Mouse (Mus musculus): ENCODE measurements around the gene Bcl2l11. TPM values are rescaled to one million over a fixed set of nuclear protein-coding genes. Genes with fewer than 3 reads are reported as not detected.

Gene Bcl2l11
- polyA plus RNA-seq, 1 experiment from 2014 or later = 21.6 TPM

GRCm38 (mm10) chr2:128139781-128140180 is 13.9 kb downstream of the Bcl2l11 start:
- Histone ChIP-seq H3K36me3 (peaks cover 25% of the 10 kb centered on the region), H3K4me1 (replicated peaks) (peaks cover 44% of the 10 kb centered on the region), H3K27me3 (replicated peaks) (no peaks in the 10 kb centered on the region), H3K9me3 (replicated peaks) (no peaks in the 10 kb centered on the region), H3K27ac (ENCODE audit: poor library complexity, severe bottlenecking) (0 out of 2 replicates have a peak overlapping the region, but pooled peaks have one; percentile 30), H3K9ac (no peak overlapping the region), H3K4me2 (no peak overlapping the region), H3K4me3 (no peak overlapping the region)
- no peak for ATAC-seq (ENCODE audit: insufficient number of reproducible peaks, low FRiP score)
- 71% methylated on average over 15 of the region's 15 CpGs for WGBS

- Histone ChIP-seq H3K9me3 (replicated peaks) (no peaks in the 10 kb centered on the region), H3K27me3 (replicated peaks) (no peaks in the 10 kb centered on the region), H3K36me3 (peaks cover 21% of the 10 kb centered on the region), H3K9ac (no peak overlapping the region), H3K4me2 (no peak overlapping the region), H3K27ac (ENCODE audit: poor library complexity, severe bottlenecking) (0 out of 2 replicates have a peak overlapping the region, but pooled peaks have one; percentile 30), H3K4me1 (replicated peaks) (peaks cover 42% of the 10 kb centered on the region), H3K4me3 (no peak overlapping the region)
- ATAC-seq (ENCODE audit: insufficient number of reproducible peaks, low FRiP score) = no peak
- 73% methylated on average over 3 of the region's 3 CpGs for WGBS
These were observed 14.3 kb downstream of the Bcl2l11 start for GRCm38 (mm10) chr2:128140183-128140582.

DNA sequence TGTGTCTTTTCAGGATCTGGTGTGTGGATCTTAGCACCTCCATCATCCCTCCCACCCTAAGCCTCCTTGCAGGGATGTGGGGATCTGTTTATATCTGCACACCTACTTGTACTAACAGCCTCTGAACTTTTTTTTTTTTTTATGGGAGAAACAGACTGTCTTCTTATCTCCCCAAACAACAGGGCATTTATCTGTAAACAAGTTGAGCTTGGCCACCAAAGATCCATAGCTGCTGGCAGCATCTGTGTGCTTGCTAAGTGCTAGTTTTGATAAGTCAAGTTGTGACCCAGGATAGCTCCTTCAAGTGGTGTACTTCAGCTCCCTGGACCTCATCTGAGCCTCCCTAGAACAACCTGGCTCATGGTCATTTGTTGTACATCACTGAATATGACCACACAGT is 18.2 kb downstream of the Bcl2l11 start:
- no peak for ATAC-seq (ENCODE audit: insufficient number of reproducible peaks, low FRiP score)
- Histone ChIP-seq H3K36me3 (peaks cover 27% of the 10 kb centered on the region), H3K27ac (ENCODE audit: poor library complexity, severe bottlenecking) (no peak overlapping the region), H3K9me3 (replicated peaks) (no peaks in the 10 kb centered on the region), H3K4me3 (no peak overlapping the region), H3K9ac (no peak overlapping the region), H3K4me2 (no peak overlapping the region), H3K27me3 (replicated peaks) (no peaks in the 10 kb centered on the region), H3K4me1 (replicated peaks) (peaks cover 53% of the 10 kb centered on the region)

GRCm38 (mm10) chr2:128145433-128145832 is 19.6 kb downstream of the Bcl2l11 start:
- Histone ChIP-seq H3K27ac (ENCODE audit: poor library complexity, severe bottlenecking) (no peak overlapping the region), H3K36me3 (peaks cover 40% of the 10 kb centered on the region), H3K27me3 (replicated peaks) (no peaks in the 10 kb centered on the region), H3K9ac (no peak overlapping the region), H3K4me2 (no peak overlapping the region), H3K4me3 (no peak overlapping the region), H3K9me3 (replicated peaks) (no peaks in the 10 kb centered on the region), H3K4me1 (replicated peaks) (peaks cover 40% of the 10 kb centered on the region)
- WGBS = 94% methylated on average over 3 of the region's 3 CpGs
- no peak for ATAC-seq (ENCODE audit: insufficient number of reproducible peaks, low FRiP score)

DNA sequence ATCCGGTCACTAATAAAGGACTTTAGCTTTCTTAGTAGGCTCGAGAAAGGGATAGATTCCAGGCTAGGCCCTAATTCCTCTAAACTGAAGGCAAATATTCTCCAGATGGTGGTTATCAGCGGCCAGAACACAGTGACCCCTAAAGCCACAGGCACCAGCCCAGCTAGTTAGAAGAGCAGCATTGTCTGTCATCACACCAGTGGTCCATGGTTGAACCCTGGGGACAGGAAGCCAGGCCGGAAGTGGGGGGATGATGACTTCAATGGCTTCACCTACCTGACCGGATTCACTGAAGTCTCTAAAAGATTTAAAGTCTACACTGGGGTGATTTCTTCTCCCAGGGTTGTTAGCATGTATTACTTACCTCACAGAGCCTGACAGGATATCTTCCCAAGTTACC is 23.8 kb downstream of the Bcl2l11 start:
- Histone ChIP-seq H3K4me3 (no peak overlapping the region), H3K27ac (ENCODE audit: poor library complexity, severe bottlenecking) (no peak overlapping the region), H3K9me3 (replicated peaks) (no peaks in the 10 kb centered on the region), H3K36me3 (peaks cover 43% of the 10 kb centered on the region), H3K4me2 (no peak overlapping the region), H3K4me1 (replicated peaks) (peaks cover 51% of the 10 kb centered on the region), H3K9ac (no peak overlapping the region), H3K27me3 (replicated peaks) (no peaks in the 10 kb centered on the region)
- no peak for ATAC-seq (ENCODE audit: insufficient number of reproducible peaks, low FRiP score)
- 72% methylated on average over 5 of the region's 5 CpGs for WGBS

DNA sequence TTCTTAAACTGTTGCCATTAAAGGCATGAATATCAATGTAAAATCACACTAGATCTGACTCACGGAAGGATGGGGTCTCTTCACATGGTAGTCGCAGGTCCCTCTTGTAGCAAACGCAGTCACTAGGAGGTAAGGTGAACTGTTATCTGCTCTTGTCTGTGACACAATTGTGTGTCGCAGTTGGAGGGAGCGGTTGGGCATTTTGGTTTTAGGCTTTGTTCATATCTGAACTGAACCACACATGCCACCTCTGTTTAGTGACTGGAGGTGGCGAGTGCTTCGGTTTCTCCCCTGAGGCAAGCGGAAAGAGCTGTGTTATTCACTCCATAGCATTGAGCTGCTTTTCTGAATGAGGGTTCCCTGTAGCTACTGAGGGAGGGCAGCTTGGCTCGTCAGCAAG is 26.4 kb downstream of the Bcl2l11 start:
- Histone ChIP-seq H3K4me1 (replicated peaks) (peaks cover 60% of the 10 kb centered on the region), H3K4me3 (no peak overlapping the region), H3K27me3 (replicated peaks) (no peaks in the 10 kb centered on the region), H3K4me2 (no peak overlapping the region), H3K9ac (no peak overlapping the region), H3K9me3 (replicated peaks) (no peaks in the 10 kb centered on the region), H3K27ac (ENCODE audit: poor library complexity, severe bottlenecking) (no peak overlapping the region), H3K36me3 (peaks cover 50% of the 10 kb centered on the region)
- 84% methylated on average over 9 of the region's 9 CpGs for WGBS
- ATAC-seq (ENCODE audit: insufficient number of reproducible peaks, low FRiP score) = no peak

- Histone ChIP-seq H3K9me3 (replicated peaks) (no peaks in the 10 kb centered on the region), H3K4me2 (peak overlapping the region; percentile 30), H3K27ac (ENCODE audit: poor library complexity, severe bottlenecking) (peak overlapping the region; percentile 37; the same call in 1 of the 2 replicates), H3K4me3 (no peak overlapping the region), H3K9ac (no peak overlapping the region), H3K4me1 (replicated peaks) (peaks cover 61% of the 10 kb centered on the region), H3K36me3 (peaks cover 42% of the 10 kb centered on the region), H3K27me3 (replicated peaks) (no peaks in the 10 kb centered on the region)
- WGBS = 60% methylated on average over 16 of the region's 16 CpGs
- no peak for ATAC-seq (ENCODE audit: insufficient number of reproducible peaks, low FRiP score)
These were observed 27.2 kb downstream of the Bcl2l11 start for GRCm38 (mm10) chr2:128152845-128153550.

DNA sequence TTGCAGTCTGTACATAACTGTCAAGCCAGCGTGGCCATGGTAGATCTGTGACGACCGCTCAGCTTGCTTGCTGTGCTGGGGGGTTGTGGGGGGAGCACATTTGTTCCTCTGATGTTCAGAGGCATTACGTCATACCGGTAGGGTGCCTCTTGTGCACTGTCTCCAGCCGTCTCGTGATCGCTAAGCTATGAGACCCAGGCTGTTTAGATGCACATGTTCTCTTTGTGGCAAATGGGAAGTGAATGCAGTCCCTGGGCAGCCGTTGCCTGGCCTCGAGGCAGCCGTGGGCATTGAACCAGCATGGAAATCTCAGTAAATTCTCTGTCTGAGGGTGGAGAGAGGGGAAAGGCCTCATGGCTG is 27.7 kb downstream of the Bcl2l11 start:
- peaks cover 62% of the 10 kb centered on the region for H3K4me1 ChIP-seq (replicated peaks)
- peak overlapping the region; percentile 37; the same call in 1 of the 2 replicates for H3K27ac ChIP-seq (ENCODE audit: poor library complexity, severe bottlenecking)
- peak overlapping the region; percentile 22; the same call in 1 of the 2 replicates for H3K9ac ChIP-seq
- 48% methylated on average over 11 of the region's 11 CpGs for WGBS
- peak overlapping the region; percentile 30 for H3K4me2 ChIP-seq
- no peaks in the 10 kb centered on the region for H3K9me3 ChIP-seq (replicated peaks)
- H3K27me3 ChIP-seq (replicated peaks) = no peaks in the 10 kb centered on the region
- H3K4me3 ChIP-seq = no peak overlapping the region
- H3K36me3 ChIP-seq = peaks cover 40% of the 10 kb centered on the region
- ATAC-seq (ENCODE audit: insufficient number of reproducible peaks, low FRiP score) = no peak

GRCm38 (mm10) chr2:128155412-128156066 is 29.7 kb downstream of the Bcl2l11 start:
- H3K4me2 ChIP-seq = no peak overlapping the region
- H3K4me3 ChIP-seq = no peak overlapping the region
- WGBS = 87% methylated on average over 13 of the region's 13 CpGs
- H3K27me3 ChIP-seq (replicated peaks) = no peaks in the 10 kb centered on the region
- no peak for ATAC-seq (ENCODE audit: insufficient number of reproducible peaks, low FRiP score)
- peaks cover 32% of the 10 kb centered on the region for H3K36me3 ChIP-seq
- H3K9me3 ChIP-seq (replicated peaks) = no peaks in the 10 kb centered on the region
- 0 out of 2 replicates have a peak overlapping the region, but pooled peaks have one; percentile 4 for H3K9ac ChIP-seq
- H3K4me1 ChIP-seq (replicated peaks) = peaks cover 79% of the 10 kb centered on the region
- no peak overlapping the region for H3K27ac ChIP-seq (ENCODE audit: poor library complexity, severe bottlenecking)

DNA sequence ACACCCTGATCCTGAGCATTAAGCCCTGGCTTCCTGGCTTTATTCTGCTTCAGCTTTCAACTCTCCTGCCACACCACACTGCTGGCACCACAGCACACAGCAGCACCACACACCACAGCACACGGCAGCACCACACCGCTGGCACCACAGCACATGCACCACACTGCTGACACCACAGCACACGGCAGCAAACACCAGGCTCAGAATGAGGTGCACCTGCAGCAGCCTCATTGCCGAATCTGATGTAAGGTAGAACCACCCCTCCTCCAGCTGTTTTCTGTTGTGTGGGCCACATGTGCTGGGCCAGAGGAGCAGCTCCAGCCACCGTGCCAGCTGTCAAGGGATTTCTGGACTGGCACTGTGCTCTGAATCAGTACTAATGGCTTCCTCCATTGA is 30.2 kb downstream of the Bcl2l11 start:
- WGBS = 86% methylated on average over 5 of the region's 5 CpGs
- H3K9ac ChIP-seq = 0 out of 2 replicates have a peak overlapping the region, but pooled peaks have one; percentile 4
- H3K4me2 ChIP-seq = no peak overlapping the region
- H3K36me3 ChIP-seq = peaks cover 27% of the 10 kb centered on the region
- no peak overlapping the region for H3K4me3 ChIP-seq
- H3K27ac ChIP-seq (ENCODE audit: poor library complexity, severe bottlenecking) = no peak overlapping the region
- no peaks in the 10 kb centered on the region for H3K9me3 ChIP-seq (replicated peaks)
- ATAC-seq (ENCODE audit: insufficient number of reproducible peaks, low FRiP score) = no peak
- H3K27me3 ChIP-seq (replicated peaks) = no peaks in the 10 kb centered on the region
- H3K4me1 ChIP-seq (replicated peaks) = peaks cover 81% of the 10 kb centered on the region

- ATAC-seq (ENCODE audit: insufficient number of reproducible peaks, low FRiP score) = no peak
- no peak overlapping the region for H3K9ac ChIP-seq
- no peaks in the 10 kb centered on the region for H3K9me3 ChIP-seq (replicated peaks)
- no peak overlapping the region for H3K4me2 ChIP-seq
- 52% methylated on average over 12 of the region's 12 CpGs for WGBS
- H3K27ac ChIP-seq (ENCODE audit: poor library complexity, severe bottlenecking) = peak overlapping the region; percentile 46; the same call in 1 of the 2 replicates
- H3K27me3 ChIP-seq (replicated peaks) = no peaks in the 10 kb centered on the region
- peaks cover 22% of the 10 kb centered on the region for H3K36me3 ChIP-seq
- no peak overlapping the region for H3K4me3 ChIP-seq
- peaks cover 87% of the 10 kb centered on the region for H3K4me1 ChIP-seq (replicated peaks)
These were observed 30.9 kb downstream of the Bcl2l11 start for GRCm38 (mm10) chr2:128156557-128157412.

All from heart, embryonic 12.5 days (tissue).